Mouse (Mus musculus) liver, adult 2 months (tissue): Measurements from ENCODE around the gene Cped1. TPM values are rescaled to one million over a fixed set of nuclear protein-coding genes. Genes with fewer than 3 reads are reported as not detected.

Experiments
- DNase-seq: peaks from one replicate; pipeline ENCODE4 v3.0.0-alpha.2; 2011; ENCODE audit warnings: low read depth, low spot score; ENCODE audit errors: extremely low read depth
- H3K27ac ChIP-seq: fragments of 200-500 bp; replicated peaks from 2 replicates; pipeline ENCODE4 v1.5.1; 2012; ENCODE audit warnings: low read depth, mild to moderate bottlenecking, control low read depth, inconsistent platforms, low read length; ENCODE audit not compliant: insufficient read depth
- H3K27me3 ChIP-seq: fragments of 200-500 bp; 2 replicates; pipeline ENCODE4 v1.6.1; 2012; ENCODE audit warnings: mild to moderate bottlenecking, moderate library complexity, low read length, inconsistent platforms; ENCODE audit not compliant: control insufficient read depth, insufficient read depth
- H3K36me3 ChIP-seq: fragments of 200-500 bp; 2 replicates; pipeline ENCODE4 v1.6.1; 2012; ENCODE audit warnings: low read length, inconsistent platforms; ENCODE audit not compliant: control insufficient read depth, insufficient read depth
- H3K4me1 ChIP-seq: fragments of 200-500 bp; 2 replicates; pipeline ENCODE4 v1.6.1; 2011; ENCODE audit warnings: low read length; ENCODE audit not compliant: control insufficient read depth, insufficient read depth
- H3K4me3 ChIP-seq: fragments of 200-500 bp; 2 replicates; pipeline ENCODE4 v1.5.1; 2011; ENCODE audit warnings: low read depth, mild to moderate bottlenecking, control low read depth, low read length, moderate library complexity; ENCODE audit not compliant: insufficient read depth
- H3K79me2 ChIP-seq: fragments of 200-500 bp; 2 replicates; pipeline ENCODE4 v1.6.1; 2012; ENCODE audit warnings: inconsistent platforms, mild to moderate bottlenecking, low read length, moderate library complexity; ENCODE audit not compliant: control insufficient read depth, insufficient read depth
- H3K9ac ChIP-seq: fragments of 200-500 bp; 2 replicates; pipeline ENCODE4 v1.6.1; 2012; ENCODE audit warnings: low read depth, mild to moderate bottlenecking, control low read depth, inconsistent platforms, low read length
- CTCF ChIP-seq: fragments of 200-500 bp; IDR thresholded peaks from 2 replicates; pipeline ENCODE4 v1.5.1; 2011; ENCODE audit warnings: low read depth, low read length, control low read depth
- POLR2A ChIP-seq: fragments of 200-500 bp; IDR thresholded peaks from 2 replicates; pipeline ENCODE4 v1.6.1; 2011; ENCODE audit warnings: low read length, control low read depth; ENCODE audit not compliant: insufficient read depth; ENCODE audit errors: extremely low read depth
- WGBS: fragments of 180-500 bp; shearing (Covaris S2); methylation state at CpG from one replicate; pipeline ENCODE4 v1.1.7; 2018; 5-methylcytosine and 5-hydroxymethylcytosine counted together
- polyA plus RNA-seq: library from polyadenylated mRNA; depleted of rRNA; stranded (reverse); fragments of >200 nt; gene quantifications from 2 replicates; pipeline ENCODE4 v1.2.3, GENCODE M21; 2012
- total RNA-seq: library from RNA; depleted of rRNA; stranded (reverse); fragments of >200 nt; gene quantifications from 2 replicates; pipeline ENCODE4 v1.2.3, GENCODE M21; 2014

The Cped1 gene
- total and polyA plus RNA-seq, 2 experiments: 6.0 to 63.6 TPM

GRCm38 (mm10) chr6:22010761-22011281 lies 25.1 kb downstream of the Cped1 start:
- H3K27ac ChIP-seq: peak overlapping the region; percentile 94
- no peaks in the 10 kb centered on the region for H3K27me3 ChIP-seq
- H3K79me2 ChIP-seq: peaks cover 22% of the 10 kb centered on the region
- peak; percentile 84 for DNase-seq
- peak overlapping the region; percentile 59 for H3K4me3 ChIP-seq
- peak overlapping the region; percentile 25; the same call in 1 of the 2 replicates for H3K9ac ChIP-seq
- H3K36me3 ChIP-seq: no peaks in the 10 kb centered on the region; the same call in 1 of the 2 replicates
- WGBS: 28% methylated on average over 11 of the region's 11 CpGs
- TF ChIP-seq POLR2A: no peak
- no peak for TF ChIP-seq CTCF
- peaks cover 23% of the 10 kb centered on the region for H3K4me1 ChIP-seq

- no peak overlapping the region for H3K4me3 ChIP-seq
- H3K4me1 ChIP-seq: peaks cover 23% of the 10 kb centered on the region
- H3K27me3 ChIP-seq: no peaks in the 10 kb centered on the region
- peaks cover 22% of the 10 kb centered on the region for H3K79me2 ChIP-seq
- WGBS: 20% methylated on average over 2 of the region's 2 CpGs
- DNase-seq: peak; percentile 47
- TF ChIP-seq CTCF: no peak
- TF ChIP-seq POLR2A: no peak
- no peak overlapping the region for H3K9ac ChIP-seq
- H3K27ac ChIP-seq: peak overlapping the region; percentile 94
- peaks cover 2% of the 10 kb centered on the region; the same call in 1 of the 2 replicates for H3K36me3 ChIP-seq
These were observed 25.8 kb downstream of the Cped1 start for GRCm38 (mm10) chr6:22011546-22011945.

- peak; percentile 91 for DNase-seq
- TF ChIP-seq POLR2A (no peak), CTCF (no peak)
- Histone ChIP-seq H3K4me3 (no peak overlapping the region), H3K4me1 (peaks cover 23% of the 10 kb centered on the region), H3K9ac (no peak overlapping the region), H3K36me3 (peaks cover 2% of the 10 kb centered on the region; the same call in 1 of the 2 replicates), H3K79me2 (peaks cover 22% of the 10 kb centered on the region), H3K27me3 (no peaks in the 10 kb centered on the region), H3K27ac (peak overlapping the region; percentile 22)
- WGBS: 15% methylated on average over 5 of the region's 5 CpGs
These were observed 26.4 kb downstream of the Cped1 start for GRCm38 (mm10) chr6:22012099-22012498.

- Histone ChIP-seq H3K27ac (peak overlapping the region; percentile 22), H3K4me1 (peaks cover 23% of the 10 kb centered on the region), H3K4me3 (no peak overlapping the region), H3K79me2 (peaks cover 22% of the 10 kb centered on the region), H3K9ac (no peak overlapping the region), H3K27me3 (no peaks in the 10 kb centered on the region), H3K36me3 (peaks cover 2% of the 10 kb centered on the region; the same call in 1 of the 2 replicates)
- TF ChIP-seq CTCF: no peak
- TF ChIP-seq POLR2A: no peak
- peak; percentile 51 for DNase-seq
- 26% methylated on average over 5 of the region's 5 CpGs for WGBS
These were observed 26.8 kb downstream of the Cped1 start for GRCm38 (mm10) chr6:22012501-22012900.

- 10% methylated on average over 3 of the region's 3 CpGs for WGBS
- Histone ChIP-seq H3K27me3 (no peaks in the 10 kb centered on the region), H3K4me3 (no peak overlapping the region)
These were observed 27.7 kb downstream of the Cped1 start for GRCm38 (mm10) chr6:22013394-22013793.

GRCm38 (mm10) chr6:22014291-22014911 lies 28.7 kb downstream of the Cped1 start:
- H3K36me3 ChIP-seq: peaks cover 4% of the 10 kb centered on the region; the same call in 1 of the 2 replicates
- TF ChIP-seq POLR2A (no peak), CTCF (no peak)
- no peak overlapping the region for H3K4me3 ChIP-seq
- H3K79me2 ChIP-seq: peaks cover 17% of the 10 kb centered on the region
- peaks cover 23% of the 10 kb centered on the region for H3K4me1 ChIP-seq
- no peak overlapping the region for H3K27ac ChIP-seq
- H3K27me3 ChIP-seq: no peaks in the 10 kb centered on the region
- WGBS: 100% methylated on average over 6 of the region's 6 CpGs
- H3K9ac ChIP-seq: no peak overlapping the region
- no peak for DNase-seq

More at GRCm38 (mm10) chr6:22013394-22013793, 27.7 kb downstream of the Cped1 start:
- peaks cover 4% of the 10 kb centered on the region; the same call in 1 of the 2 replicates for H3K36me3 ChIP-seq
- peaks cover 23% of the 10 kb centered on the region for H3K4me1 ChIP-seq
- DNase-seq: peak; percentile 87
- peak overlapping the region; percentile 51 for H3K27ac ChIP-seq
- H3K79me2 ChIP-seq: peaks cover 19% of the 10 kb centered on the region
- TF ChIP-seq CTCF: no peak
- TF ChIP-seq POLR2A: no peak
- H3K9ac ChIP-seq: no peak overlapping the region
